Mouse (Mus musculus): ENCODE results near the gene Fezf2. TPM values are rescaled to one million over a fixed set of nuclear protein-coding genes. Genes with fewer than 3 reads are reported as not detected.

The Fezf2 gene
- total and polyA plus RNA-seq, 3 experiments, result not detected

- DNase-seq, result no peak
Observed at GRCm38 (mm10) chr14:12342458-12343131, 5.4 kb downstream of the Fezf2 start.

GRCm38 (mm10) chr14:12341789-12342457 lies 6.1 kb downstream of the Fezf2 start:
- DNase-seq, result no peak

GRCm38 (mm10) chr14:12341075-12341788 lies 6.8 kb downstream of the Fezf2 start:
- DNase-seq, result peak; percentile 54

- DNase-seq, result no peak
Observed at GRCm38 (mm10) chr14:12340238-12341074, 7.5 kb downstream of the Fezf2 start.

GRCm38 (mm10) chr14:12338811-12339565 lies 9.0 kb downstream of the Fezf2 start:
- DNase-seq, result no peak

- DNase-seq, result no peak
Observed at GRCm38 (mm10) chr14:12337998-12338809, 9.8 kb downstream of the Fezf2 start.

GRCm38 (mm10) chr14:12337421-12337997 lies 10.5 kb downstream of the Fezf2 start:
- DNase-seq, result no peak

GRCm38 (mm10) chr14:12334925-12335324 lies 13.1 kb downstream of the Fezf2 start:
- DNase-seq, result no peak

GRCm38 (mm10) chr14:12333622-12334021 lies 14.4 kb downstream of the Fezf2 start:
- no peak for DNase-seq

GRCm38 (mm10) chr14:12303106-12303505 lies 44.9 kb downstream of the Fezf2 start:
- DNase-seq, result no peak

GRCm38 (mm10) chr14:12300677-12301076 lies 47.3 kb downstream of the Fezf2 start:
- DNase-seq, result no peak

- DNase-seq, result no peak
Observed at GRCm38 (mm10) chr14:12300275-12300674, 47.7 kb downstream of the Fezf2 start.

- no peak for DNase-seq
Observed at GRCm38 (mm10) chr14:12299654-12300053, 48.3 kb downstream of the Fezf2 start.

GRCm38 (mm10) chr14:12299171-12299570 lies 48.8 kb downstream of the Fezf2 start:
- DNase-seq, result no peak

GRCm38 (mm10) chr14:12296391-12296790 lies 51.6 kb downstream of the Fezf2 start:
- no peak for DNase-seq

Other genes starting within 250 kb of the Fezf2 start
- under 1 TPM; 0.17 to 0.29 TPM for gene Gm49355, start 64.2 kb downstream of the Fezf2 start, total RNA-seq (2021)
- not detected in 2 replicates for gene Gm49355, start 64.2 kb downstream of the Fezf2 start, polyA plus RNA-seq (2012; rRNA removed)
- gene 3830406C13Rik, start 64.0 kb downstream of the Fezf2 start, total RNA-seq (2021), result 10 to 100 TPM; 39.6 to 47.0 TPM
- gene 3830406C13Rik, start 64.0 kb downstream of the Fezf2 start, polyA plus RNA-seq (2012; rRNA removed), result 2.1 and 2.2 TPM in 2 replicates